Mouse (Mus musculus): Measurements from ENCODE around the gene Arhgap17.

Arhgap17 gene

DNA sequence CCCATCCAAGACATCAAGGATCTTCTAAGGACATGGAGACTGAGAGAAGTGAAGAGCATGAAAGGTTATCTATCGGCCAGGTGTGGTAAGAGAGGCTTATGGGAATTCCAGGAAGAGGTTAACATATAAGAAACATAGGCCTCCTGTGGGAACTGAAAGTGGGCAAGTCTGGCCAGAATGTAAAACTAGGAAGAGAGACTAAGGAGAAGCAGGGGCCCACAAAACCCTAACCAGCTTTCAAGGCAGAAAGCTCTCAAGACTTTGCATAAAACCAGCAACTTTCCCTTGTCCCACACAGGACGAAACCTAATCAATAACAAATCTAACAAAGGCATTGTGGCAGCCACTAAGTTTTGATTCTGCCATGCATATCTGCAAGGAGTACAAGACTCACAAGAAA is 1.5 kb downstream of the Arhgap17 start:
- no peak for DNase-seq

- DNase-seq: no peak
Observed at GRCm38 (mm10) chr7:123367218-123368150, 2.2 kb downstream of the Arhgap17 start.

- no peak for DNase-seq
Observed at GRCm38 (mm10) chr7:123366806-123367205, 2.9 kb downstream of the Arhgap17 start.

GRCm38 (mm10) chr7:123365876-123366741 is 3.6 kb downstream of the Arhgap17 start:
- DNase-seq: no peak

- no peak for DNase-seq
Observed at GRCm38 (mm10) chr7:123363971-123364370, 5.7 kb downstream of the Arhgap17 start.

DNA sequence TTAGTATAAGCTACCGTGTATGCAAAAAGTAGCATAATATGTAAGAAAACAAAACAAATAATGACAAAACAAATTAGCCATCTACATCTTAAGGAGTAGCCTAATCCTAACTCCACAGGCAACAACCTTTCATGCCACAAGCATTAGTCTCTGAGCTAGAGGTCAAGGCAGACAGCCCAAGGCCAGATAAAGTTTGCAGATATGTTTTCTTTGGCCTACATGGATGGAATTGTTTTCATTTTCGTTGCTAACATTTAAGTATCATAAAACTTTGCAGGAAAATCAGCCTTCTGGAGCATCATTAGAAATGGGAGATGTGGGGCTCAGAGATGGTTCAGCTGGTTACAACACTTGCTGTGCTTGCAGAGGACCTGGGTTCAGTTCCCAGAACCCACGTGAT is 6.9 kb downstream of the Arhgap17 start:
- no peak for DNase-seq

GRCm38 (mm10) chr7:123361229-123361980 is 8.3 kb downstream of the Arhgap17 start:
- DNase-seq: no peak

DNA sequence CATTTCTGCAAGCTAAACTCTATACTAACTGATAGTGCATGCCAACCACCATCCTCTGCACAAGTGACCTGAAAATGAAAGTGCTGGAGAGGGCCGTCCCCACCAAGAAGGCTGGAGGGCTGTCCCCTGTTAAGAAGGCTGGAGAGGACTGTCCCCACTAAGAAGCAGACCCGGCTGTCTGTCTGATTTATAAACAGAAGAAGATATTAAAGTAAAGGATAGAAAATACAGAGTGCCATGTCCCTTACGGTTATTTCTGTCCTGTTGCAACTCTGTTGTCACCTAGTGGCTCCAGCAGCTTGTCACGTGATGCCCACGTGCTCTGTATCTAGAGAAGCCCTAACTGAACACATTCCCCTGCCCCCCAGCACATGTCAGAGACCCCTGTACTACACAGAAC is 9.5 kb downstream of the Arhgap17 start:
- DNase-seq: no peak

GRCm38 (mm10) chr7:123359101-123359500 is 10.6 kb downstream of the Arhgap17 start:
- no peak for DNase-seq

DNA sequence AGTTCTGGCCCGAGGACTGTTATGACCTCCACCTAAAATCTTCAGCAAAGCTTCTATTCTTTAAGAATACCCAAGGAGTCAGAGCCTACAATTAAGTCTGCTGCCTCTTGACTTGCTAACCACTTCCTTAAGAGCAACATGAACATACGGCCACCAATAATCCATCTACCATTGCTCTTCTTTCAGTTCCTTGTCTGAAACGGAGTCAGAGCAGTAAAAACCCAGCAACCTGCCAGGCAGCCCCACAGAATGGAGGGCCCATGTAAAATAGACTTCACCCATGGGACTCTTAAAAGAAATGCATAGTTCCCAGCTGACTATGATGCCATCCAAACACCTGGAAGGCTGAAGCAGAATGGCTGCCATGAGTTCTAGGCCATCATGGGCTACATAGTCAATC is 13.6 kb downstream of the Arhgap17 start:
- no peak for DNase-seq

DNA sequence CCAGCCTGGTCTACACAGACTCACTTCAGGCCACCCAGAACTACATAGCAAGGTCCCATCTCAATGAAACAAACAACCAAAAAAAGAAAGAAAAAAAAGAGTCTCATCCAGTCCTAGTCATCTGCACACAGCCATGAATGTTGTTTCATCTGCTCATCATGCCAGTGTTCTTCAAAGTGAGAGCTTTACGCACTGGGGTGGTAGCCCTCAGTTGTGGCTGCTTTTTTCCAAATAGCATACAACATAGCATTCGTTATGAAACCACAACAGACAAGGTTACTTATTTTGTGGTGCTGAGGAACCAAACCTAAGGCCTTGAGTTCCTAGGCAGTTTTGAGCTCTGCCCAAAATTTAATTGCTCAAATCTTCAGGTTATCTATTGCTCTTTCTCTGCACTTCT is 14.9 kb downstream of the Arhgap17 start:
- no peak for DNase-seq

DNA sequence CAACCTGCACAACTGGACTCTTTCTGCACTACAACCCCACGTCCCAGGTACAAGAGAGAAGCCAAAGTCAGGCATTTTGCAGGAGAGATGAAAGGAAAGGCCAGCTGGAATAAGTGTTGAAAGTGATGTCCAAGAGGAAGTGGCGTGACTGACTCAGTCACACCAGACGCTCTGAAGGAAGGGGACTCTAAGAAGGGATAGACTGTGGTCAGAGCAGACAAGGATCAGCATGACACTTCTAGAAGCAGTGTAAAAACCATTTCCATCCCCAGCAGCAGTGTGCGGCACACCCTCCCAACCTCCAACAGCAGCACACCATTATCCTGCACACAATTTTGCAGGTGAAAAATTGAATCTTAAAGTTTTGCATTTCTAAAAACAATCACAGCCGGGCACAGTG is 15.3 kb downstream of the Arhgap17 start:
- DNase-seq: no peak

GRCm38 (mm10) chr7:123353879-123354278 is 15.8 kb downstream of the Arhgap17 start:
- no peak for DNase-seq

DNA sequence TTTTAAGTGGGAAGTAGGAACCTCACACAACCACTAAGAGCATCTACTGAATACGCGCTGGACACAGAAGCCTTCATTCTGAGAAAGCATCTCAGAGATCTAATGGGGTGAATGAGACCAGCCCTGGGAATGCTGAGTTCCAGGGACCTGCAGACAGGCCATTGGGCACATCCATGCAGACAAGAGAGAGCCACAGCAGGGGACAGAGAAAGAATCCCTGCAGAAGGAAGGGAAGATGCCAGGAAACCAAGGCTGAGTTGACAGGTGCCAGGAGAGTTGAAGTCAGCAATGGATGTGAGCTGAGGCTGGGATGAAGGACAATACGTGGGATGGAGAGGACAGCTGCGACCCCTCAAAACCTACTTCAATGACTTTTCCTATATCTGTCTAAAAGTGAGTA is 16.6 kb downstream of the Arhgap17 start:
- no peak for DNase-seq

GRCm38 (mm10) chr7:123350243-123350642 is 19.5 kb downstream of the Arhgap17 start:
- no peak for DNase-seq

GRCm38 (mm10) chr7:123349813-123350212 is 19.9 kb downstream of the Arhgap17 start:
- no peak for DNase-seq

- no peak for DNase-seq
Observed at GRCm38 (mm10) chr7:123346631-123347290, 23.0 kb downstream of the Arhgap17 start.

DNA sequence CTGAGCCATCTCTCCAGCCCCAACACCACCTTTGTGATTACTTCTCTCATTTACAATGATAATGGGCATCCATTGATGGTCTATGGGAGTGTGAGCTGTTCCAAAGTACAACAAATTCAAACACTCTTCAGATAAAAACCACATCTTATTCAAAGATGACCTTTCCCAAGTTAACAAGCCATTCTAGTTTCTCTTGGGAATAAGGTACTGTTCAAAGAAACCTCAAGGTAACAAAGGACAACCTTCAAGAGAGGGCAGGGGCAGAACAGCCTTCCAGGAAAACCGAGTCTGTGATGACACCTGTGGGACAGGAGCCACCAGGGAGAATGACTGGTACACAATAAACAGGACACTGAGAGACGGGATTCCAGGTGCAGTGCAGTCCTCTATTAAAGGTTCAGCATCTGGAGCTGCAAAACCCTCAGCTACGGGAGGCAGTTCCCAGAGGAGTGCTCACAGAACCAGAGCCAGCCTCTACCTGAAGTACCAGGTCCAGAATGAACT is 24.6 kb downstream of the Arhgap17 start:
- DNase-seq: no peak

DNA sequence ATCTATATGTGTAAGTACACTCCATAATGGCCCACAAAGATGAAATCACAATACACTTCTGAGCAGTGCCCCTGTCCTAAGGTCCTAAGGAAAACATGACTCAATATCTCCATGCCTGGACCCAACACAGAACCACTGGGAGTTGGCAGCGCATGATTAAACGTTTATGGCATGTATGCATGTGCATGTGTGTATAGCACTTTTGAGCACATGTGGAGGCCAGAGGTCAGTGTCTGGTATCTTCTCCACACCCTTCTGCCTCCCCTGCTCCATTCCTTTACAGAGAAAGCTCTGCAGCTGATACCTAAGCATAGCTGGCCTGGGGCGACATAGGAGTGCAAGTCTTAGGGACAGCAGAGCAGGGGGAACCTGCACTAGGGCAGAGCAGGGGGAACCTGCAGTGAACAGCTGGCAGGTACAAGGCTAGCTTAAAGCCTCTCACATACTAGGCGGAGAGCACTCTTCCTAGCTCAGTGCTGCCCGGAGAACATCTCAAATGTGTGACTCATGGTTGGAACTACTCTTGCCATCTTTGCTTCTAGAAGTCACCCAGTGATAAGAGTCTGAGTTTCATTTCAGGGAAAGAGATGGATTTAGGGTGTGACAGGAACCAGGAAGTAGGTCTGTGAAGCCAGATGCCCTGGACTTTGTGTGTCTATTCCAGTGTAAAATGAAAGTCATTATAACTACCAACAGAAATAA is 25.5 kb downstream of the Arhgap17 start:
- DNase-seq: no peak

GRCm38 (mm10) chr7:123341896-123342295 is 27.8 kb downstream of the Arhgap17 start:
- DNase-seq: no peak

- DNase-seq: peak; percentile 29
Observed at GRCm38 (mm10) chr7:123338351-123338750, 31.4 kb downstream of the Arhgap17 start.

- no peak for DNase-seq
Observed at GRCm38 (mm10) chr7:123336322-123336721, 33.4 kb downstream of the Arhgap17 start.

Data from embryo, embryonic 11 days (tissue).